Mouse (Mus musculus): ENCODE data around the gene Pigo.
"Not testable (repeated sequence)": the region's sequence is repeated elsewhere in the genome, so short reads cannot be mapped to it uniquely, and the experiment has no call there.

Gene Pigo

GRCm38 (mm10) chr4:43001272-43001671 lies 24.3 kb downstream of the Pigo start:
- DNase-seq (ENCODE audit: low spot score), result no peak

- peak; percentile 95 for DNase-seq (ENCODE audit: low spot score)
Measured at GRCm38 (mm10) chr4:43000141-43000986, 25.3 kb downstream of the Pigo start, which contains the start of gene Vcp. TSS of gene Vcp (minus strand) at chr4:43000507.

- DNase-seq (ENCODE audit: low spot score), result peak; percentile 37
Measured at GRCm38 (mm10) chr4:42999451-43000140, 26.0 kb downstream of the Pigo start.

GRCm38 (mm10) chr4:42998022-42998421 lies 27.6 kb downstream of the Pigo start:
- DNase-seq (ENCODE audit: low spot score), result no peak

- DNase-seq (ENCODE audit: low spot score), result no peak
Measured at GRCm38 (mm10) chr4:42988296-42988695, 37.3 kb downstream of the Pigo start.

- DNase-seq (ENCODE audit: low spot score), result not testable (repeated sequence)
Measured at GRCm38 (mm10) chr4:42980467-42980866, 45.2 kb downstream of the Pigo start.

- DNase-seq (ENCODE audit: low spot score), result no peak
Measured at GRCm38 (mm10) chr4:42978062-42978461, 47.6 kb downstream of the Pigo start.

GRCm38 (mm10) chr4:42973868-42974267 lies 51.8 kb downstream of the Pigo start:
- DNase-seq (ENCODE audit: low spot score), result no peak

- DNase-seq (ENCODE audit: low spot score), result no peak
Measured at GRCm38 (mm10) chr4:42972952-42973351, 52.7 kb downstream of the Pigo start.

GRCm38 (mm10) chr4:42969304-42969703 lies 56.3 kb downstream of the Pigo start, which contains the start of gene 1700022I11Rik:
TSS of gene 1700022I11Rik (plus strand) at chr4:42969604.
- DNase-seq (ENCODE audit: low spot score), result no peak

All from layer of hippocampus, adult 9-10 months (tissue).